Mouse (Mus musculus): Measurements from ENCODE around the gene Gm20716.

DNA sequence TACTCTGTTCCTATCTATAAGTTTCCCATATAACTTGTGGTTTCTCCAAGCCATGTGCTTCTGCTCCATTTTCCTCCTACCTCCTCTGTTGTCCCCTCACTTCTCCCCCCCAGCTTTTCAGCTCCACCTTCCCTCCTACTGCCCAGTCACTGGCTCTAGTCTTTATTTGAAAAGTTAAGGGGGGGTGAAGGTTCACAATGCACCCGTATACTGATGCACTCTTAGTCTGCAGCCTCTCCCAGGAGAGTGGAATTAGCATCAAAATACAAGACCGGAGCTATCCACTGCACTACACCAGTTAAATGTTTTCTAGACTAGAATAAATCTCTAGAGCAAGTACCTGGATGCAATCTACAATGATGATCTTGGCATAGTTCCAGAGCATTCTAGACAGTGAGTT is 34.4 kb downstream of the Gm20716 start:
- TF ChIP-seq POLR2A (IDR thresholded peaks at IDR 0.05; ENCODE audit: insufficient read depth, low read length) (no peak), CTCF (IDR thresholded peaks at IDR 0.05; ENCODE audit: low read depth, low read length) (no peak), EP300 (IDR thresholded peaks at IDR 0.05; ENCODE audit: insufficient read depth, low read depth, low read length) (no peak)

Data from ES-Bruce4 (cell line).